Mouse (Mus musculus): ENCODE results near the gene Ift52.

DNA sequence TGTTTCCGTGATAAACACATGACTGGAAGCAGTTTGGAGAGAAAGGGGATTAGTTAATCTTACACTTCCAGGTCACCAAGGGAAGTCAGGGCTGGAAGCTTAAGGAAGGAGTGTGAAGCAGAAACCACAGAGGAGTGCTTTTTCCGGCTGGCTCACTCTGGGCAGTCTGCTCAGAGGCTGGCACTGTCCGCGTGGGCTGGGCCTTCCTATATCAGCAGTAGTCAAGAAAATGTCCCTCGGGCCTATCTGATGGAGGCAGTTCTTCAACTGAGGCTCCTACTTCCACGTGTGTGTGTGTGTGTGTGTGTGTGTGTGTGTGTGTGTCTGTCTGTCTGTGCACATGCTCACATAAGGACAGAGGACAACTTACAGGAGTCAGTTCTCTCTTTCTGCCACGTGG, 22.8 kb downstream of the Ift52 start:
- no peak for TF ChIP-seq CEBPB (IDR thresholded peaks at IDR 0.05; ENCODE audit: insufficient read depth, poor library complexity, severe bottlenecking)
- TF ChIP-seq USF1 (IDR thresholded peaks at IDR 0.05; ENCODE audit: low read depth) = no peak
- TF ChIP-seq POLR2A (IDR thresholded peaks at IDR 0.05; ENCODE audit: insufficient read length, low read depth) = no peak
- no peak for TF ChIP-seq MAX (IDR thresholded peaks at IDR 0.05; ENCODE audit: low read depth)
- TF ChIP-seq MYOG (IDR thresholded peaks at IDR 0.05; ENCODE audit: control insufficient read depth in 1 of 3, insufficient read depth in 1 of 3, insufficient read length in 2 of 3, low read depth in 2 of 3) = no peak
- no peak for TF ChIP-seq REST (IDR thresholded peaks at IDR 0.05; ENCODE audit: insufficient read depth, insufficient read length)
- TF ChIP-seq POLR2AphosphoS2 (IDR thresholded peaks at IDR 0.05; ENCODE audit: insufficient read length, low read depth) = no peak
